Mouse (Mus musculus) kidney, embryonic 14.5 days (tissue): ENCODE data around the gene Kdm1b. TPM values are rescaled to one million over a fixed set of nuclear protein-coding genes. Genes with fewer than 3 reads are reported as not detected.

ENCODE experiments used
- ATAC-seq: fragments of 200-750 bp; cut with Nextera tagmentation; 2 replicates; pipeline ENCODE4 v1.8.0; 2017; ENCODE audit warnings: moderate number of reproducible peaks, mild to moderate bottlenecking, moderate TSS enrichment, moderate library complexity; ENCODE audit not compliant: low FRiP score, low TSS enrichment
- H3K27ac ChIP-seq: fragments of 300-500 bp; sonication (generic); 2 replicates; pipeline ENCODE4 v1.5.1; 2014; ENCODE audit warnings: low read depth, mild to moderate bottlenecking, low read length, moderate library complexity, mixed read lengths
- H3K27me3 ChIP-seq: fragments of 300-500 bp; sonication (generic); 2 replicates; pipeline ENCODE4 v1.6.1; 2014; ENCODE audit warnings: mild to moderate bottlenecking, low read length; ENCODE audit not compliant: control insufficient read depth, insufficient read depth
- H3K36me3 ChIP-seq: fragments of 300-500 bp; sonication (generic); 2 replicates; pipeline ENCODE4 v1.6.1; 2014; ENCODE audit warnings: low read length, mixed read lengths; ENCODE audit not compliant: control insufficient read depth, insufficient read depth
- H3K4me1 ChIP-seq: fragments of 300-500 bp; sonication (generic); 2 replicates; pipeline ENCODE4 v1.6.1; 2014; ENCODE audit warnings: low read length, mixed read lengths; ENCODE audit not compliant: control insufficient read depth, insufficient read depth
- H3K4me2 ChIP-seq: fragments of 300-500 bp; sonication (generic); replicated peaks from 2 replicates; pipeline ENCODE4 v1.6.1; 2014; ENCODE audit warnings: low read depth, mild to moderate bottlenecking, low read length
- H3K4me3 ChIP-seq: fragments of 300-500 bp; sonication (generic); 2 replicates; pipeline ENCODE4 v1.5.1; 2014; ENCODE audit warnings: mild to moderate bottlenecking, low read length
- H3K9ac ChIP-seq: fragments of 300-500 bp; sonication (generic); 2 replicates; pipeline ENCODE4 v1.6.1; 2014; ENCODE audit warnings: low read depth, mild to moderate bottlenecking, low read length, moderate library complexity
- H3K9me3 ChIP-seq: fragments of 300-500 bp; sonication (generic); 2 replicates; pipeline ENCODE4 v1.6.1; 2016; ENCODE audit warnings: low read length; ENCODE audit not compliant: control insufficient read depth
- WGBS: fragments of 180-500 bp; shearing (Covaris S2); extraction: QIAGEN DNeasy Blood & Tissue Kit; methylation state at CpG from one replicate; pipeline ENCODE4 v1.1.7; 2014; 5-methylcytosine and 5-hydroxymethylcytosine counted together
- polyA plus RNA-seq: library from polyadenylated mRNA; unstranded; fragments of >200 nt; fragmentation: Nextera tagmentation; extraction: Ambion mirVana; gene quantifications from 2 replicates; pipeline ENCODE4 v1.2.1, GENCODE M21; 2014

Kdm1b gene
- polyA plus RNA-seq, 1 experiment from 2014 or later = 12.1 TPM

- no peak overlapping the region for H3K4me2 ChIP-seq
- H3K36me3 ChIP-seq = no peaks in the 10 kb centered on the region
- H3K9ac ChIP-seq = no peak overlapping the region
- H3K27me3 ChIP-seq = no peaks in the 10 kb centered on the region
- 0 out of 2 replicates have a peak, but pooled peaks cover 3% of the 10 kb centered on the region for H3K4me1 ChIP-seq
- H3K9me3 ChIP-seq = no peaks in the 10 kb centered on the region
- H3K4me3 ChIP-seq = no peak overlapping the region
- WGBS = 89% methylated on average over 3 of the region's 3 CpGs
- H3K27ac ChIP-seq = no peak overlapping the region
- no peak for ATAC-seq
These were observed 67.9 kb downstream of the Kdm1b start for GRCm38 (mm10) chr13:47111185-47111584.

GRCm38 (mm10) chr13:47112056-47112455 is 68.8 kb downstream of the Kdm1b start:
- H3K36me3 ChIP-seq = no peaks in the 10 kb centered on the region
- no peak overlapping the region for H3K9ac ChIP-seq
- no peak overlapping the region for H3K27ac ChIP-seq
- 0 out of 2 replicates have a peak, but pooled peaks cover 3% of the 10 kb centered on the region for H3K4me1 ChIP-seq
- H3K4me3 ChIP-seq = no peak overlapping the region
- no peak for ATAC-seq
- H3K27me3 ChIP-seq = no peaks in the 10 kb centered on the region
- H3K9me3 ChIP-seq = no peaks in the 10 kb centered on the region
- H3K4me2 ChIP-seq = no peak overlapping the region
- 80% methylated on average over 3 of the region's 3 CpGs for WGBS

- ATAC-seq = no peak
- whole genome bisulfite sequencing = 74% methylated on average over 3 of the region's 3 CpGs
- Histone ChIP-seq H3K9ac (no peak overlapping the region), H3K27ac (no peak overlapping the region), H3K4me1 (no peaks in the 10 kb centered on the region), H3K4me2 (no peak overlapping the region), H3K9me3 (no peaks in the 10 kb centered on the region), H3K27me3 (no peaks in the 10 kb centered on the region), H3K4me3 (no peak overlapping the region), H3K36me3 (no peaks in the 10 kb centered on the region)
These were observed 69.6 kb downstream of the Kdm1b start for GRCm38 (mm10) chr13:47112924-47113323.

GRCm38 (mm10) chr13:47116000-47116399 is 72.7 kb downstream of the Kdm1b start:
- H3K9me3 ChIP-seq = no peaks in the 10 kb centered on the region
- H3K4me1 ChIP-seq = no peaks in the 10 kb centered on the region
- no peak overlapping the region for H3K9ac ChIP-seq
- WGBS = 84% methylated on average over 3 of the region's 3 CpGs
- H3K4me2 ChIP-seq = no peak overlapping the region
- no peaks in the 10 kb centered on the region for H3K27me3 ChIP-seq
- H3K4me3 ChIP-seq = no peak overlapping the region
- H3K27ac ChIP-seq = no peak overlapping the region
- ATAC-seq = no peak
- no peaks in the 10 kb centered on the region for H3K36me3 ChIP-seq

GRCm38 (mm10) chr13:47121333-47121889 is 78.1 kb downstream of the Kdm1b start:
- Histone ChIP-seq H3K9me3 (no peaks in the 10 kb centered on the region), H3K4me1 (peaks cover 10% of the 10 kb centered on the region; the same call in 1 of the 2 replicates), H3K4me2 (no peak overlapping the region), H3K27me3 (peaks cover 3% of the 10 kb centered on the region; the same call in 1 of the 2 replicates), H3K9ac (no peak overlapping the region), H3K27ac (no peak overlapping the region), H3K36me3 (no peaks in the 10 kb centered on the region), H3K4me3 (no peak overlapping the region)
- 40% methylated on average over 12 of the region's 12 CpGs for WGBS
- no peak for ATAC-seq

- no peaks in the 10 kb centered on the region for H3K36me3 ChIP-seq
- ATAC-seq = peak; percentile 65; the same call in 1 of the 2 replicates
- H3K27ac ChIP-seq = no peak within 1 kb of the TSS
- 2% methylated on average over 55 of the region's 55 CpGs for WGBS
- peaks cover 3% of the 10 kb centered on the region; the same call in 1 of the 2 replicates for H3K27me3 ChIP-seq
- H3K9ac ChIP-seq = peak within 1 kb of the TSS; percentile 59
- peak within 1 kb of the TSS; percentile 98 for H3K4me2 ChIP-seq
- peaks cover 10% of the 10 kb centered on the region; the same call in 1 of the 2 replicates for H3K4me1 ChIP-seq
- no peaks in the 10 kb centered on the region for H3K9me3 ChIP-seq
- H3K4me3 ChIP-seq = peak within 1 kb of the TSS; percentile 55
These were observed 79.5 kb downstream of the Kdm1b start, which contains the start of gene Rnf144b for GRCm38 (mm10) chr13:47122537-47123430. Gene Rnf144b, plus strand, starts transcription at chr13:47122656.

GRCm38 (mm10) chr13:47124449-47124848 is 81.2 kb downstream of the Kdm1b start:
- WGBS = 35% methylated on average over 3 of the region's 3 CpGs

GRCm38 (mm10) chr13:47124986-47125385 is 81.7 kb downstream of the Kdm1b start:
- Histone ChIP-seq H3K27me3 (peaks cover 3% of the 10 kb centered on the region; the same call in 1 of the 2 replicates), H3K27ac (no peak overlapping the region), H3K36me3 (no peaks in the 10 kb centered on the region), H3K4me3 (no peak overlapping the region), H3K9ac (no peak overlapping the region), H3K4me2 (no peak overlapping the region), H3K9me3 (no peaks in the 10 kb centered on the region), H3K4me1 (peaks cover 10% of the 10 kb centered on the region; the same call in 1 of the 2 replicates)
- 78% methylated on average over 6 of the region's 6 CpGs for WGBS
- ATAC-seq = no peak

More at GRCm38 (mm10) chr13:47124449-47124848, 81.2 kb downstream of the Kdm1b start:
- H3K4me3 ChIP-seq = no peak overlapping the region
- no peaks in the 10 kb centered on the region for H3K9me3 ChIP-seq
- H3K9ac ChIP-seq = no peak overlapping the region
- H3K4me1 ChIP-seq = peaks cover 10% of the 10 kb centered on the region; the same call in 1 of the 2 replicates
- H3K27me3 ChIP-seq = peaks cover 3% of the 10 kb centered on the region; the same call in 1 of the 2 replicates
- H3K36me3 ChIP-seq = no peaks in the 10 kb centered on the region
- H3K27ac ChIP-seq = no peak overlapping the region
- ATAC-seq = no peak
- H3K4me2 ChIP-seq = no peak overlapping the region

- Histone ChIP-seq H3K36me3 (no peaks in the 10 kb centered on the region), H3K4me3 (no peak overlapping the region), H3K27me3 (peaks cover 3% of the 10 kb centered on the region; the same call in 1 of the 2 replicates), H3K4me1 (peaks cover 10% of the 10 kb centered on the region; the same call in 1 of the 2 replicates), H3K27ac (no peak overlapping the region), H3K9ac (no peak overlapping the region), H3K9me3 (no peaks in the 10 kb centered on the region), H3K4me2 (no peak overlapping the region)
- WGBS = 40% methylated on average over 5 of the region's 5 CpGs
- peak; percentile 66 for ATAC-seq
These were observed 82.3 kb downstream of the Kdm1b start for GRCm38 (mm10) chr13:47125595-47125994.
